ENCODE assay signal across 9 mouse cellular contexts in the genomic region with DNA sequence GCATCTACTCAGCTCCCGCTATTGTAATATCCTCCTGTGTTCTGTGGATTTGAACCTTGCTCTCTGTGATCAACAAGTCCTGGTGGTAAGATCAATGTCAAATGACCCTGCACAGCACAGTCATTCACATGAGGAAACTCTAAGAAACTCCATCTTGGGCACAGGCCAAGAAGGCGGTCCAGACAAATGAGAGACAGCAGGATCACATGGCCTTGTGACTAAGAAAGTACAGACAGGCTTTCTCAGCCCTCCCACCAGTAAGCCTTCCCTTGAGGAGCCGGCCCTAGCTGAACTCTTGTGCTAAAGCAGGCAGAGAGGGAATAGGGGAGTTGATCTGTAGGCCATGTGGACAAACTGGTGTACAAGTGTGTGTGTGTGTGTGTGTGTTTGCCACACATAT. TPM values are rescaled to one million over a fixed set of nuclear protein-coding genes. Genes with fewer than 3 reads are reported as not detected.
DNase-seq lines count a peak whose midpoint lies in the region; ATAC-seq and TF ChIP-seq lines count a peak whose summit lies in the region.
"Had no signal": no experiment of that assay in that cellular context is flagged by ENCODE, and none has a peak within 500 bp of the region (broad histone marks: within the 10 kb centered on the region; RNA-seq: fewer than 3 reads in every experiment).

No protein-coding gene starts in this region.

- intact Hi-C loops in left cerebral cortex, postnatal 36 days (cut with DNase I): no loop called here

- H3K9me3 ChIP-seq in limb, embryonic 13.5 days: peaks cover 6% of the 10 kb centered on the region; the same call in 1 of the 2 replicates
- H3K9me3 ChIP-seq in limb, embryonic 10.5 days (replicated peaks): no peaks in the 10 kb centered on the region
- no peaks in the 10 kb centered on the region for H3K9me3 ChIP-seq in intestine, postnatal 0 days (ENCODE audit: control insufficient read depth)

- H3K4me1 ChIP-seq in limb, embryonic 13.5 days: peaks cover 33% of the 10 kb centered on the region
- peaks cover 6% of the 10 kb centered on the region for H3K4me1 ChIP-seq in limb, embryonic 10.5 days
- H3K4me1 ChIP-seq in intestine, postnatal 0 days (replicated peaks; ENCODE audit: control insufficient read depth, insufficient read depth, low read length): no peaks in the 10 kb centered on the region

- peak; percentile 46; the same call in 1 of the 2 replicates for ATAC-seq in limb, embryonic 13.5 days (ENCODE audit: low FRiP score, low read depth)
- ATAC-seq in intestine, postnatal 0 days: peak; percentile 63; the same call in 1 of the 2 replicates

- TF ChIP-seq CTCF in brain, embryonic 14.5 days (IDR thresholded peaks at IDR 0.05; ENCODE audit: borderline replicate concordance, extremely low read depth, insufficient read depth, insufficient read length): no peak
- TF ChIP-seq CTCF in intestine, postnatal 0 days (IDR thresholded peaks at IDR 0.05; ENCODE audit: low read depth): no peak

- no peak overlapping the region for H3K4me3 ChIP-seq in limb, embryonic 13.5 days
- no peak overlapping the region for H3K4me3 ChIP-seq in limb, embryonic 10.5 days
- no peak overlapping the region for H3K4me3 ChIP-seq in intestine, postnatal 0 days (ENCODE audit: low read depth, low read length)
- H3K4me3 ChIP-seq: erythroblast, embryonic 14.5 days had no signal

- no peak overlapping the region for H3K4me2 ChIP-seq in limb, embryonic 13.5 days (replicated peaks)
- H3K4me2 ChIP-seq in intestine, postnatal 0 days (replicated peaks; ENCODE audit: low read depth): no peak overlapping the region

- H3K9ac ChIP-seq in limb, embryonic 13.5 days: no peak overlapping the region
- H3K9ac ChIP-seq in intestine, postnatal 0 days (ENCODE audit: low read depth, low read length): no peak overlapping the region

- H3K27ac ChIP-seq in limb, embryonic 13.5 days: peak overlapping the region; percentile 28; the same call in 1 of the 2 replicates
- H3K27ac ChIP-seq in limb, embryonic 10.5 days: no peak overlapping the region
- no peak overlapping the region for H3K27ac ChIP-seq in intestine, postnatal 0 days (ENCODE audit: low read depth, low read length)

- TF ChIP-seq POLR2A in brain, embryonic 14.5 days (IDR thresholded peaks at IDR 0.05; ENCODE audit: borderline replicate concordance, extremely low read depth, insufficient read depth, insufficient read length, poor library complexity, severe bottlenecking): no peak

- H3K36me3 ChIP-seq in limb, embryonic 13.5 days: no peaks in the 10 kb centered on the region
- no peaks in the 10 kb centered on the region for H3K36me3 ChIP-seq in limb, embryonic 10.5 days
- H3K36me3 ChIP-seq in intestine, postnatal 0 days (ENCODE audit: control insufficient read depth, insufficient read depth): no peaks in the 10 kb centered on the region

- no peak for DNase-seq in limb, embryonic 10.5 days (ENCODE audit: low spot score)
- DNase-seq in brain, embryonic 14.5 days (ENCODE audit: low read depth): peak; percentile 62
- DNase-seq in lung, postnatal 4 days: peak; percentile 67 to 72
- no peak for DNase-seq in B cell, adult 2 months
- no peak for DNase-seq in left cerebral cortex, postnatal 36 days (ENCODE audit: low spot score in 2 of 2)
- DNase-seq in embryo, embryonic 10.5 days (ENCODE audit: low spot score): no peak

- H3K27me3 ChIP-seq in limb, embryonic 13.5 days: no peaks in the 10 kb centered on the region
- no peaks in the 10 kb centered on the region for H3K27me3 ChIP-seq in limb, embryonic 10.5 days (ENCODE audit: low read depth, poor library complexity, severe bottlenecking)
- no peaks in the 10 kb centered on the region for H3K27me3 ChIP-seq in intestine, postnatal 0 days (replicated peaks; ENCODE audit: control insufficient read depth, insufficient read depth, low read length)

- 57% methylated on average over 3 of the region's 3 CpGs for WGBS in limb, embryonic 13.5 days
- 78% methylated on average over 3 of the region's 3 CpGs for WGBS in limb, embryonic 10.5 days
- 59% methylated on average over 3 of the region's 3 CpGs for WGBS in intestine, postnatal 0 days

RNA-seq across cellular contexts. Expression of a gene that starts 49.4 kb away (rescaled TPM):
- polyA plus RNA-seq in limb, embryonic 13.5 days (2015; fragmentation: Nextera tagmentation; extraction: Ambion mirVana): 14.9 and 15.0 TPM in 2 replicates
- polyA plus RNA-seq in limb, embryonic 10.5 days (2016; fragmentation: Nextera tagmentation; extraction: Ambion mirVana): 7.5 and 9.0 TPM in 2 replicates
- 11.1 and 20.1 TPM in 2 replicates for polyA plus RNA-seq in brain, embryonic 14.5 days (2012; rRNA removed)
- 5.2 and 5.4 TPM in 2 replicates for polyA plus RNA-seq in intestine, postnatal 0 days (2015; fragmentation: Nextera tagmentation; extraction: Ambion mirVana)
- total RNA-seq in left cerebral cortex, postnatal 36 days (2021): 10 to 100 TPM; 34.1 to 41.6 TPM
- polyA plus RNA-seq: erythroblast, embryonic 14.5 days had no signal

Comparison
In these comparisons a context has a peak if more than half of its experiments do, and no peak if none do; other contexts are left out.
1. DNase-seq: peak in brain, embryonic 14.5 days (single experiment) and lung, postnatal 4 days (2 of 2); none in limb, embryonic 10.5 days (single experiment), B cell, adult 2 months (0 of 2), left cerebral cortex, postnatal 36 days (0 of 2) and embryo, embryonic 10.5 days (single experiment).